Mouse (Mus musculus): ENCODE measurements around the gene Taz. TPM values are rescaled to one million over a fixed set of nuclear protein-coding genes. Genes with fewer than 3 reads are reported as not detected.

Gene Taz
- total and polyA plus RNA-seq, 3 experiments: 28.0 to 34.1 TPM; not detected in 1

- TF ChIP-seq MAFK (IDR thresholded peaks at IDR 0.05; ENCODE audit: borderline replicate concordance, low read depth, low read length) (no peak), ZC3H11A (IDR thresholded peaks at IDR 0.05; ENCODE audit: low read depth, low read length) (no peak), TBP (IDR thresholded peaks at IDR 0.05; ENCODE audit: low read depth, low read length) (peak; percentile 77), CTCF (IDR thresholded peaks at IDR 0.05 in 2 of 3, conservative IDR thresholded peaks at IDR 0.05 in 1 of 3; ENCODE audit: control insufficient read depth in 1 of 3, insufficient read depth in 1 of 3, low read depth in 2 of 3, low read length in 3 of 3, poor library complexity in 1 of 3, severe bottlenecking in 1 of 3) (peak in 1 of 3 experiments; percentile 14; a peak in 1 of 6 replicates), ZMIZ1 (IDR thresholded peaks at IDR 0.05; ENCODE audit: low read depth, low read length) (peak; percentile 77), ZNF384 (IDR thresholded peaks at IDR 0.05; ENCODE audit: low read depth, low read length) (no peak), TCF12 (IDR thresholded peaks at IDR 0.05; ENCODE audit: low read depth, low read length) (peak; percentile 56), MAZ (IDR thresholded peaks at IDR 0.05; ENCODE audit: low read depth, low read length) (peak; percentile 4; the same call in 1 of the 2 replicates), BHLHE40 (IDR thresholded peaks at IDR 0.05; ENCODE audit: borderline replicate concordance, low read depth, low read length) (no peak), HCFC1 (IDR thresholded peaks at IDR 0.05; ENCODE audit: low read depth, low read length) (peak; percentile 66; the same call in 1 of the 2 replicates), RCOR1 (IDR thresholded peaks at IDR 0.05; ENCODE audit: low read depth, low read length) (no peak)
These were observed 23.4 kb downstream of the Taz start, which contains the start of gene Gdi1 (continued) for GRCm38 (mm10) chrX:74304867-74305700.

GRCm38 (mm10) chrX:74312540-74313464 is 31.1 kb downstream of the Taz start, which contains the start of gene Fam50a:
Gene Fam50a, plus strand, starts transcription at chrX:74313033.
- H3K27me3 ChIP-seq (ENCODE audit: control insufficient read depth in 1 of 2, insufficient read depth in 2 of 2, low read length in 2 of 2): no peaks in the 10 kb centered on the region
- peak within 1 kb of the TSS; percentile 96 for H3K9ac ChIP-seq (ENCODE audit: control insufficient read depth, low read depth, low read length, poor library complexity, severe bottlenecking)
- peak within 1 kb of the TSS; percentile 80 to 87 for H3K4me3 ChIP-seq (ENCODE audit: control insufficient read depth in 1 of 2, insufficient read depth in 1 of 2, low read depth in 2 of 2, low read length in 2 of 2)
- peak; percentile 92 for DNase-seq (ENCODE audit: low read depth, low spot score)
- peak within 1 kb of the TSS; percentile 70 for H3K27ac ChIP-seq (ENCODE audit: control insufficient read depth, low read depth, low read length)
- peaks cover 8% of the 10 kb centered on the region for H3K79me2 ChIP-seq (ENCODE audit: control insufficient read depth, insufficient read depth, low read length, poor library complexity)
- H3K4me1 ChIP-seq (ENCODE audit: control insufficient read depth in 1 of 2, insufficient read depth in 2 of 2, low read length in 2 of 2): no peaks in the 10 kb centered on the region; a peak in 1 of 4 replicates
- H3K9me3 ChIP-seq (replicated peaks; ENCODE audit: insufficient read depth, low read length): no peaks in the 10 kb centered on the region
- no peaks in the 10 kb centered on the region; a peak in 2 of 4 replicates for H3K36me3 ChIP-seq (ENCODE audit: control insufficient read depth in 1 of 2, insufficient read depth in 2 of 2, low read length in 2 of 2)
- TF ChIP-seq MEF2A (IDR thresholded peaks at IDR 0.05; ENCODE audit: extremely low read depth, insufficient replicate concordance, low read depth, low read length, poor library complexity, severe bottlenecking): no peak
- no peak for TF ChIP-seq POLR2AphosphoS5 (IDR thresholded peaks at IDR 0.05; ENCODE audit: borderline replicate concordance, low read depth, low read length)
- TF ChIP-seq ZMIZ1 (IDR thresholded peaks at IDR 0.05; ENCODE audit: low read depth, low read length): peak; percentile 37; the same call in 1 of the 2 replicates
- no peak for TF ChIP-seq RCOR1 (IDR thresholded peaks at IDR 0.05; ENCODE audit: low read depth, low read length)
- TF ChIP-seq POLR2AphosphoS2 (IDR thresholded peaks at IDR 0.05; ENCODE audit: low read length): peak; percentile 81
- TF ChIP-seq POLR2A (IDR thresholded peaks at IDR 0.05; ENCODE audit: control insufficient read depth in 1 of 2, insufficient read depth in 1 of 2, low read depth in 1 of 2, low read length in 2 of 2, poor library complexity in 1 of 2): peak; percentile 62 to 66; a peak in 3 of 4 replicates
- TF ChIP-seq TCF12 (IDR thresholded peaks at IDR 0.05; ENCODE audit: low read depth, low read length): no peak
- no peak; the same call in 1 of the 2 replicates for TF ChIP-seq KAT2A (conservative IDR thresholded peaks at IDR 0.05; ENCODE audit: low read depth, low read length)
- TF ChIP-seq MXI1 (IDR thresholded peaks at IDR 0.05; ENCODE audit: low read depth, low read length): 0 out of 2 replicates have a peak, but pooled peaks have one; percentile 49
- TF ChIP-seq E2F4 (IDR thresholded peaks at IDR 0.05; ENCODE audit: borderline replicate concordance, low read depth, low read length): no peak
- TF ChIP-seq USF1 (IDR thresholded peaks at IDR 0.05; ENCODE audit: low read depth, low read length): peak; percentile 95
- no peak for TF ChIP-seq CHD1 (IDR thresholded peaks at IDR 0.05; ENCODE audit: low read depth, low read length)
- no peak for TF ChIP-seq EP300 (IDR thresholded peaks at IDR 0.05; ENCODE audit: low read depth in 1 of 2, low read length in 2 of 2)
- no peak for TF ChIP-seq MAZ (IDR thresholded peaks at IDR 0.05; ENCODE audit: low read depth, low read length)
- peak; percentile 73 for TF ChIP-seq HCFC1 (IDR thresholded peaks at IDR 0.05; ENCODE audit: low read depth, low read length)
- peak; percentile 74 for TF ChIP-seq ETS1 (IDR thresholded peaks at IDR 0.05; ENCODE audit: low read depth, low read length)
- peak; percentile 30 to 78; a peak in 2 of 4 replicates for TF ChIP-seq USF2 (IDR thresholded peaks at IDR 0.05; ENCODE audit: borderline replicate concordance in 1 of 2, insufficient read depth in 1 of 2, low read depth in 1 of 2, low read length in 2 of 2)
- TF ChIP-seq SIN3A (IDR thresholded peaks at IDR 0.05; ENCODE audit: low read length): peak; percentile 66; the same call in 1 of the 2 replicates
- TF ChIP-seq JUND (IDR thresholded peaks at IDR 0.05; ENCODE audit: low read depth, low read length): no peak
- no peak for TF ChIP-seq TBP (IDR thresholded peaks at IDR 0.05; ENCODE audit: low read depth, low read length)
- peak; percentile 44 for TF ChIP-seq NELFE (IDR thresholded peaks at IDR 0.05; ENCODE audit: low read depth, low read length)
- no peak for TF ChIP-seq TAL1 (IDR thresholded peaks at IDR 0.05; ENCODE audit: low read length)
- TF ChIP-seq MYB (IDR thresholded peaks at IDR 0.05; ENCODE audit: low read depth, low read length): no peak
- TF ChIP-seq BHLHE40 (IDR thresholded peaks at IDR 0.05; ENCODE audit: borderline replicate concordance, low read depth, low read length): peak; percentile 81
